Mouse (Mus musculus): ENCODE data around the gene Adgrl2. TPM values are rescaled to one million over a fixed set of nuclear protein-coding genes. Genes with fewer than 3 reads are reported as not detected.

Adgrl2 gene
- total RNA-seq, 4 experiments from 2014 or later, result 98.0 to 109 (median 107) TPM

GRCm38 (mm10) chr3:148885980-148886668 lies 104.2 kb downstream of the Adgrl2 start:
- no peak for DNase-seq (ENCODE audit: low spot score in 2 of 2)

GRCm38 (mm10) chr3:148885184-148885583 lies 105.2 kb downstream of the Adgrl2 start:
- DNase-seq (ENCODE audit: low spot score in 2 of 2), result no peak

GRCm38 (mm10) chr3:148881431-148881830 lies 108.9 kb downstream of the Adgrl2 start:
- DNase-seq (ENCODE audit: low spot score in 2 of 2), result no peak

GRCm38 (mm10) chr3:148872563-148872962 lies 117.8 kb downstream of the Adgrl2 start:
- DNase-seq (ENCODE audit: low spot score in 2 of 2), result no peak

GRCm38 (mm10) chr3:148871792-148872464 lies 118.4 kb downstream of the Adgrl2 start:
- DNase-seq (ENCODE audit: low spot score in 2 of 2), result no peak

GRCm38 (mm10) chr3:148867618-148868017 lies 122.7 kb downstream of the Adgrl2 start:
- DNase-seq (ENCODE audit: low spot score in 2 of 2), result no peak

GRCm38 (mm10) chr3:148866633-148867032 lies 123.7 kb downstream of the Adgrl2 start:
- no peak for DNase-seq (ENCODE audit: low spot score in 2 of 2)

- DNase-seq (ENCODE audit: low spot score in 2 of 2), result no peak
These were observed 124.3 kb downstream of the Adgrl2 start for GRCm38 (mm10) chr3:148866053-148866452.

GRCm38 (mm10) chr3:148865234-148865633 lies 125.1 kb downstream of the Adgrl2 start:
- no peak for DNase-seq (ENCODE audit: low spot score in 2 of 2)

GRCm38 (mm10) chr3:148861860-148862259 lies 128.5 kb downstream of the Adgrl2 start:
- no peak for DNase-seq (ENCODE audit: low spot score in 2 of 2)

- DNase-seq (ENCODE audit: low spot score in 2 of 2), result no peak
These were observed 135.9 kb downstream of the Adgrl2 start for GRCm38 (mm10) chr3:148854306-148854910.

GRCm38 (mm10) chr3:148853372-148853771 lies 137.0 kb downstream of the Adgrl2 start:
- DNase-seq (ENCODE audit: low spot score in 2 of 2), result no peak

- no peak for DNase-seq (ENCODE audit: low spot score in 2 of 2)
These were observed 137.8 kb downstream of the Adgrl2 start for GRCm38 (mm10) chr3:148852556-148852955.

- no peak for DNase-seq (ENCODE audit: low spot score in 2 of 2)
These were observed 139.5 kb downstream of the Adgrl2 start for GRCm38 (mm10) chr3:148850821-148851220.

GRCm38 (mm10) chr3:148848366-148848765 lies 142.0 kb downstream of the Adgrl2 start:
- DNase-seq (ENCODE audit: low spot score in 2 of 2), result no peak

GRCm38 (mm10) chr3:148844182-148844581 lies 146.2 kb downstream of the Adgrl2 start:
- DNase-seq (ENCODE audit: low spot score in 2 of 2), result no peak

GRCm38 (mm10) chr3:148842533-148842932 lies 147.8 kb downstream of the Adgrl2 start:
- peak in 1 of 2 experiments; percentile 26 for DNase-seq (ENCODE audit: low spot score in 2 of 2)

GRCm38 (mm10) chr3:148838835-148839296 lies 151.5 kb downstream of the Adgrl2 start:
- no peak for DNase-seq (ENCODE audit: low spot score in 2 of 2)

- no peak for DNase-seq (ENCODE audit: low spot score in 2 of 2)
These were observed 152.1 kb downstream of the Adgrl2 start for GRCm38 (mm10) chr3:148838095-148838834.

GRCm38 (mm10) chr3:148835136-148835535 lies 155.2 kb downstream of the Adgrl2 start:
- DNase-seq (ENCODE audit: low spot score in 2 of 2), result no peak

GRCm38 (mm10) chr3:148833070-148833769 lies 157.1 kb downstream of the Adgrl2 start:
- DNase-seq (ENCODE audit: low spot score in 2 of 2), result no peak
